In genomic region chr4:65678929-65679328, GRCm38 (mm10) we compare ENCODE assay signal across 16 mouse cellular contexts.
DNase-seq lines count a peak whose midpoint lies in the region; ATAC-seq and TF ChIP-seq lines count a peak whose summit lies in the region.
"Had no signal": no experiment of that assay in that cellular context is flagged by ENCODE, and none has a peak within 500 bp of the region (broad histone marks: within the 10 kb centered on the region; RNA-seq: fewer than 3 reads in every experiment).

No protein-coding gene starts in this region.

- no peak overlapping the region for H3K27ac ChIP-seq in heart, embryonic 16.5 days (ENCODE audit: low read length)
- H3K27ac ChIP-seq in heart, adult 2 months = no peak overlapping the region
- H3K27ac ChIP-seq in midbrain, embryonic 14.5 days (replicated peaks; ENCODE audit: low read depth, low read length) = peak overlapping the region; percentile 58
- H3K27ac ChIP-seq: limb, embryonic 12.5 days; liver, embryonic 15.5 days had no signal

- TF ChIP-seq EP300 in heart, adult 2 months (IDR thresholded peaks at IDR 0.05; ENCODE audit: insufficient read depth, low read depth, low read length) = no peak

- intact Hi-C loops in heart, adult 2 months (cut with DNase I) = no loop called here

- peaks cover 4% of the 10 kb centered on the region; the same call in 1 of the 2 replicates for H3K4me1 ChIP-seq in heart, embryonic 16.5 days (ENCODE audit: control insufficient read depth, insufficient read depth, low read length)
- H3K4me1 ChIP-seq in heart, adult 2 months (ENCODE audit: control insufficient read depth, insufficient read depth, low read length) = no peaks in the 10 kb centered on the region
- H3K4me1 ChIP-seq in midbrain, embryonic 14.5 days (ENCODE audit: control insufficient read depth, insufficient read depth, low read length) = peaks cover 4% of the 10 kb centered on the region; the same call in 1 of the 2 replicates
- H3K4me1 ChIP-seq: limb, embryonic 12.5 days; liver, embryonic 15.5 days had no signal

- H3K4me3 ChIP-seq in heart, embryonic 16.5 days (ENCODE audit: low read length) = no peak overlapping the region
- H3K4me3 ChIP-seq in heart, adult 2 months = no peak overlapping the region
- H3K4me3 ChIP-seq in midbrain, embryonic 14.5 days (replicated peaks; ENCODE audit: low read depth, low read length) = no peak overlapping the region
- H3K4me3 ChIP-seq: limb, embryonic 12.5 days; liver, embryonic 15.5 days had no signal

- H3K9me3 ChIP-seq in heart, embryonic 16.5 days (replicated peaks; ENCODE audit: control insufficient read depth, low read length) = no peaks in the 10 kb centered on the region
- no peaks in the 10 kb centered on the region for H3K9me3 ChIP-seq in midbrain, embryonic 14.5 days (ENCODE audit: control insufficient read depth, low read length)
- H3K9me3 ChIP-seq: limb, embryonic 12.5 days; liver, embryonic 15.5 days had no signal

- H3K36me3 ChIP-seq in heart, embryonic 16.5 days (ENCODE audit: control insufficient read depth, insufficient read depth) = no peaks in the 10 kb centered on the region
- H3K36me3 ChIP-seq in heart, adult 2 months (ENCODE audit: control insufficient read depth, insufficient read depth, low read length) = no peaks in the 10 kb centered on the region
- no peaks in the 10 kb centered on the region for H3K36me3 ChIP-seq in midbrain, embryonic 14.5 days (ENCODE audit: control insufficient read depth, insufficient read depth, low read length)
- H3K36me3 ChIP-seq: limb, embryonic 12.5 days; liver, embryonic 15.5 days had no signal

- no peak for TF ChIP-seq POLR2A in heart, adult 2 months (IDR thresholded peaks at IDR 0.05; ENCODE audit: insufficient read depth, low read depth, low read length)
- no peak for TF ChIP-seq POLR2A in brain, embryonic 14.5 days (IDR thresholded peaks at IDR 0.05; ENCODE audit: borderline replicate concordance, extremely low read depth, insufficient read depth, insufficient read length, poor library complexity, severe bottlenecking)

- H3K27me3 ChIP-seq in heart, embryonic 16.5 days (ENCODE audit: control insufficient read depth, insufficient read depth, low read length) = no peaks in the 10 kb centered on the region
- no peaks in the 10 kb centered on the region for H3K27me3 ChIP-seq in heart, adult 2 months (ENCODE audit: control insufficient read depth, insufficient read depth, low read length)
- no peaks in the 10 kb centered on the region for H3K27me3 ChIP-seq in midbrain, embryonic 14.5 days (ENCODE audit: control insufficient read depth, insufficient read depth, low read length)
- H3K27me3 ChIP-seq: CH12.LX; limb, embryonic 12.5 days; liver, embryonic 15.5 days had no signal

- H3K79me2 ChIP-seq in heart, adult 2 months (replicated peaks; ENCODE audit: control insufficient read depth, insufficient read depth, low read length) = no peaks in the 10 kb centered on the region

- TF ChIP-seq CTCF in heart, adult 2 months (IDR thresholded peaks at IDR 0.05) = no peak
- TF ChIP-seq CTCF in brain, embryonic 14.5 days (IDR thresholded peaks at IDR 0.05; ENCODE audit: borderline replicate concordance, extremely low read depth, insufficient read depth, insufficient read length) = no peak

- no peak overlapping the region for H3K9ac ChIP-seq in heart, embryonic 16.5 days (ENCODE audit: low read length)
- no peak overlapping the region for H3K9ac ChIP-seq in heart, adult 2 months (ENCODE audit: low read depth, low read length)
- H3K9ac ChIP-seq in midbrain, embryonic 14.5 days (replicated peaks; ENCODE audit: low read length) = no peak overlapping the region
- H3K9ac ChIP-seq: limb, embryonic 12.5 days; liver, embryonic 15.5 days had no signal

- H3K4me2 ChIP-seq in heart, embryonic 16.5 days (ENCODE audit: low read depth, low read length) = peak overlapping the region; percentile 22; the same call in 1 of the 2 replicates
- no peak overlapping the region for H3K4me2 ChIP-seq in midbrain, embryonic 14.5 days (ENCODE audit: low read length)
- H3K4me2 ChIP-seq: limb, embryonic 12.5 days; liver, embryonic 15.5 days had no signal

- 20% methylated on average over 5 of the region's 5 CpGs for WGBS in heart, embryonic 16.5 days
- WGBS in heart, adult 2 months = 11% methylated on average over 5 of the region's 5 CpGs
- WGBS in midbrain, embryonic 14.5 days = 20% methylated on average over 5 of the region's 5 CpGs

- no peak for DNase-seq in heart, adult 2 months
- peak; percentile 67 for DNase-seq in R1 (ENCODE audit: low read depth, low spot score)
- DNase-seq in brain, embryonic 14.5 days (ENCODE audit: low read depth) = peak; percentile 81
- DNase-seq in midbrain, embryonic 14.5 days = peak; percentile 53
- no peak for DNase-seq in testis, postnatal 14 days (ENCODE audit: low spot score)
- DNase-seq in layer of hippocampus, adult 9-11 months = no peak
- DNase-seq: adrenal gland, postnatal 10 days; cerebellum, postnatal 14 days; gastrocnemius, postnatal 36 days; kidney, adult 8-10 months; lung, postnatal 14 days; thymus, adult 18-20 months had no signal

- no peak for ATAC-seq in heart, embryonic 16.5 days (replicated peaks; ENCODE audit: extremely low read depth, insufficient read depth, low FRiP score)
- ATAC-seq in midbrain, embryonic 14.5 days (ENCODE audit: low FRiP score, low TSS enrichment) = no peak

Comparison
In these comparisons a context has a peak if more than half of its experiments do, and no peak if none do; other contexts are left out.
1. DNase-seq: peak in R1 (single experiment), brain, embryonic 14.5 days (single experiment) and midbrain, embryonic 14.5 days (single experiment); none in heart, adult 2 months (0 of 2), testis, postnatal 14 days (single experiment) and layer of hippocampus, adult 9-11 months (single experiment).